Mouse (Mus musculus): Measurements from ENCODE around the gene Msh4.
"Not testable (repeated sequence)": the region's sequence is repeated elsewhere in the genome, so short reads cannot be mapped to it uniquely, and the experiment has no call there.

Msh4 gene

GRCm38 (mm10) chr3:153911197-153911881 is 5.4 kb upstream of the Msh4 start:
- no peak for DNase-seq (ENCODE audit: low spot score)

DNA sequence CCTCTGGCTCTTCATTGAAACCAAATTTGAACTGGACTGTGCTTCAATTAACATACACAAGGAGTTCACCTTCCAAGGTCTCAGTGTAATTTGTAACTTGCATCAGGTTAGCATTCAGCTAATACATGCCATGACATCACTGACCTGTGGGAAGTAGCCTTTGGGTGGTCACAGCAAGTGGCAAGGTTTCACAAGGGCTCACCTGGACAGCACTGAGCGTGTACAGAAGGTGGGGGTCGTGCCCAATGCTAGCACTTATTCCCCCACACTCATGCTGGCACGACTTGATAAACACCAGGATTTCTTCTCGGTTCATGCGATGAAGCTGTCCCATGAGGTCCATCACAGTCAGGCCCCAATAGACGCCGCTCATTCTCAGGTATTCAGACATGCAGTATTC is 4.6 kb upstream of the Msh4 start:
- no peak for DNase-seq (ENCODE audit: low spot score)

GRCm38 (mm10) chr3:153908919-153909318 is 3.0 kb upstream of the Msh4 start:
- no peak for DNase-seq (ENCODE audit: low spot score)

GRCm38 (mm10) chr3:153905251-153906135 is 445 bp downstream of the Msh4 start:
- no peak for DNase-seq (ENCODE audit: low spot score)

- peak; percentile 66 for DNase-seq (ENCODE audit: low spot score)
These were observed 1.4 kb downstream of the Msh4 start for GRCm38 (mm10) chr3:153904586-153904985.

GRCm38 (mm10) chr3:153902595-153902994 is 3.3 kb downstream of the Msh4 start:
- DNase-seq (ENCODE audit: low spot score), result no peak

GRCm38 (mm10) chr3:153901904-153902303 is 4.0 kb downstream of the Msh4 start:
- DNase-seq (ENCODE audit: low spot score), result no peak

GRCm38 (mm10) chr3:153897216-153897615 is 8.7 kb downstream of the Msh4 start:
- no peak for DNase-seq (ENCODE audit: low spot score)

DNA sequence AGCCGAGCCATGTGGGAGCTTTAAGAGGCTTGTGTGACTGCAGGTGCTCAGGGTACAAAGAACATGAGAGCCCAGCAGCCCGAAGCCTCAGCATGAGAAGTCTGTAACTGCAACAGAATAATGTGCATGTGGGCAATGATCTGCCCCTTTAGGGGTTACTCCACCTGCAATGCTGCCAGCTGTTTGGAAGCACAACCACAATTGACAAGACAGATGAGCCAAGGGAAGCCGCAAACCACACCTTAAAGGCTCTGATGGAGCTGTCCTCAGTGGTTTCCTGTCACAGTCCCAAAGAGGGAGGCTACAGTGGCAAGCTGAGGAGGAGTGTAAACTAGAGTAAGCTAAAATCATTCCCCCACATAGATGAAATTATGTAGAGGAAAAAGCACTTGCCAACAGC is 10.5 kb downstream of the Msh4 start:
- no peak for DNase-seq (ENCODE audit: low spot score)

GRCm38 (mm10) chr3:153889188-153889781 is 16.7 kb downstream of the Msh4 start:
- DNase-seq (ENCODE audit: low spot score), result no peak

DNA sequence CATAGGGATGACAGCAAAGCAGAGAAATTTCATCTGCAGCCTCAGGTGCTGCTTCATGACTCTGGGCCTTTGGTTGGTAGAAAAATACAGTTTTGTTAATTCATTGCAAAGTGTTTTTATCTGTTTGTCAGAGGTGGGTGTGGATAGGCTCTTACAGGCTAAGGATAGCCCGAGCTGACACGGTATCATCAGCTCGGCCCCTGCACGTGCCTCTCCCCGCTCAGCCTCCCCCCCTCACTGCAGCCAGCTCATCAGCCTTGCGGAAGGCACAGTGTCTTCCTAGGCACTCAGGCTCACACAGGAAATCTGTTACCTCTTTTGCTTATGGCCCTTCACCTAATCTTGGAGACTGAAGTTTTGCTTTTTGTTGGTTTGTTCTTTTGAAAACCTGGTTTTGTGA is 17.8 kb downstream of the Msh4 start:
- no peak for DNase-seq (ENCODE audit: low spot score)

- DNase-seq (ENCODE audit: low spot score), result no peak
These were observed 19.6 kb downstream of the Msh4 start for GRCm38 (mm10) chr3:153886296-153886695.

DNA sequence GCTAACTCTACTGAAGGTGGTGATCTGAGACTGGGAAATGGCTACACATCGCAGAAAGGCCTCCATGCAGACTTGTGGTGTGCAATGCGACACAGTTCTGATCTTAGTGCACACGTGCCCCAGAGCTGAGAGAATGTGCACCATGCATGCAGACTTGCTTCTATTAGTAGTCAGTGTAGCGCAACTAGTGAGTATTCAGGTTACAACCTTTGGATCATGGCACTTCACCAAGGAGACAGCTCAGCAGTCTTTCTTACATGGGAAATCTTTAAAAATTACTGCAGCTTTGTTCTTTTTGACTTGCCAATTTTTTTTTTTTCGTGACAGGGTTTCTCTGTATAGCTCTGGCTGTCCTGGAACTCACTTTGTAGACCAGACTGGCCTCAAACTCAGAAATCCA is 34.5 kb downstream of the Msh4 start:
- no peak for DNase-seq (ENCODE audit: low spot score)

DNA sequence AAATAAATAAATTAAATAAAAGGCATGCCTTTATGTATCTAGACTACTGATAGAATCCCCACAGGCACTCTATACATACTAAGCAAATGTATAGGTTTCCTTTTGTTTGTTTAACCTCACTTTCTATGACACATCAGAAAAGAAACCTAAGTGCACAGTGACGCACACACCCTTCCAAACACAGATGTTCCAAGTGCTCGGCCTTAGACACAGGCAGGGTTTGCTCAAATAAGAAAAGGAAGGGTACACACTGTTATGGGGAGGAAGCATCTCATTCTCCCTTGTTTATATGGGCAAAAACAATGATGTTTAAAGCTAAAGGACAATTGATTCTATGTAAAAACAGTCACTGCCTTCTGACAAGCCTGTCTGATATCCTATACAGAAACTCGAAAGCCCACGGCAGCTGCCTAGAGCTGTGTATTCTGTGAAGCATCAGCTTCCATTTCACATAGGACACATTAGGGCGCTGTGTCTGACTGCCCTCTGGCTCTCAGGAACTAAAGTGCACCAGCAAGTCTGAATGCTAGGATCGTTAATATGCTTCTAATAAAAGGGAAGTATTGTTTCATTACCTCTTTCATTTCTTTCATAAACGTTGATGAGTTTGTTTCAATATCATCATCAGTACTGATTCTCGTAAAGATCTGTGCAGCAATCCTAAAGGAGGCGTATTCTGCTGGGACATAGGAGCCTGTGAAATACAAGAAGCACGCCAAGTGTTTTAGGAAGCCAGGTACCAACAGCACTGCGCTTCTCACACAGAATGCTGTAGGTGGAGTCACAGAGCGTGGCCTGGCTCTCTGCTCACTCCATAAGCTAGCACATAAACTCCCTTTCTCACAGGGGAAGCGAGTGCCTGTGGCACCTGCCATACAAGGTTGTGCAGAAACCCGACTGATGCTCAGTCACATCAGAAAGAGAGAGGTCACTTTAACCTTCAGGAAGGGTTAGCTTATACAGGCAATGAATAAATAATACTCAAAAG is 38.5 kb downstream of the Msh4 start:
- DNase-seq (ENCODE audit: low spot score), result peak; percentile 11

- no peak for DNase-seq (ENCODE audit: low spot score)
These were observed 41.1 kb downstream of the Msh4 start for GRCm38 (mm10) chr3:153864636-153865429.

DNA sequence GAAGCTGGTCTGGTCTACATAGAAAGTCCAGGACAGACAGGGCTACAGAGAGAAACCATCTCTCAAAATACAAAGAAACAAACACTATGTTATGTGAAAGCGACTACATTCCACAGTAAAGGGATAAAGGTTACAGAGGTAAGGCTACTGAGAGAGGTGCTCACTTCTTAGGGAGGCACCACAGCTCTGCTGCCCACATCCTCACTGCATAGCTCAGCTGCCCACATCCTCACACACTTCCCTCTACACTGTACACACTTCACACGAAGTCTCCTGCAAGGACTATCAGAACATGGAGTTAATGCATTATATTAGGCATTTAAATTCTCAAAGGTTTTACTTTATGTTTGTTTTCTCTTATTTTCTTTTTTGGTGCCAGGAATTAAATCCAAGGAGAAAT is 42.1 kb downstream of the Msh4 start:
- no peak for DNase-seq (ENCODE audit: low spot score)

- DNase-seq (ENCODE audit: low spot score), result not testable (repeated sequence)
These were observed 45.5 kb downstream of the Msh4 start for GRCm38 (mm10) chr3:153860392-153860791.

- no peak for DNase-seq (ENCODE audit: low spot score)
These were observed 47.5 kb downstream of the Msh4 start for GRCm38 (mm10) chr3:153858350-153859001.

GRCm38 (mm10) chr3:153852266-153852665 is 53.7 kb downstream of the Msh4 start:
- DNase-seq (ENCODE audit: low spot score), result no peak

GRCm38 (mm10) chr3:153850759-153851158 is 55.2 kb downstream of the Msh4 start:
- DNase-seq (ENCODE audit: low spot score), result no peak
